Mouse (Mus musculus) brown adipose tissue, adult 24 weeks (tissue): ENCODE data around the gene Lpp. TPM values are rescaled to one million over a fixed set of nuclear protein-coding genes. Genes with fewer than 3 reads are reported as not detected.
A peak's percentile ranks its signal among the peaks of the same experiment; 100 is the strongest.

Experiments
- H3K27ac ChIP-seq: fragments of 200-500 bp; replicated peaks from 2 replicates; pipeline ENCODE4 v1.5.1; 2012; ENCODE audit warnings: low read depth, mild to moderate bottlenecking, low read length
- H3K4me1 ChIP-seq: fragments of 200-500 bp; 2 replicates; pipeline ENCODE4 v1.6.1; 2012; ENCODE audit warnings: low read length, mixed read lengths; ENCODE audit not compliant: control insufficient read depth, insufficient read depth, insufficient read length
- H3K4me3 ChIP-seq: fragments of 200-500 bp; 2 replicates; pipeline ENCODE4 v1.5.1; 2012; ENCODE audit warnings: low read depth, mild to moderate bottlenecking, low read length, moderate library complexity; ENCODE audit not compliant: insufficient read depth
- polyA plus RNA-seq: library from polyadenylated mRNA; stranded (reverse); fragments of >200 nt; gene quantifications from 2 replicates; pipeline ENCODE4 v1.2.4, GENCODE M21; 2012; ENCODE audit not compliant: missing spikeins, insufficient read depth, insufficient read length

Gene Lpp
- polyA plus RNA-seq, 1 experiment = 6.7 TPM

GRCm38 (mm10) chr16:24455361-24455855 is 62.1 kb downstream of the Lpp start:
- Histone ChIP-seq H3K4me3 (no peak overlapping the region), H3K27ac (no peak overlapping the region), H3K4me1 (no peaks in the 10 kb centered on the region; the same call in 1 of the 2 replicates)

DNA sequence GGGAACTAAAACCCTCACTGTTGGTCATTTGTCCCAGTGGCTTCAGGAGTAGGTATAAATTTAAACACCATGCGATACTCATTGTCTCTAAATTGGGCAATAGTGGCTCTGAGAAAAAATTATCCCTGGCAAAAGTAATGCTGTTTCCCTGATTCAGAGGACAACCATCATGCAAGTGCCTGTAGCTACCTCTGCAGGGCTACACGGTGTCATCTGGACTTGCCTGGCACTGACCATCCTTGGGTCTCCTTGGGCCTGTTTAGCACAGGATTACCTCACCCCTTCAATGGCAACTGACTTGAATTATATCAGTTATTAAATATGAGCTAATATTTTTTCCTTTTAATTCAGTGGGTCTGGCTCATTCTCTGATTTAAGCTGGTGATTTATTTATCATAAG is 70.5 kb downstream of the Lpp start:
- peaks cover 2% of the 10 kb centered on the region; the same call in 1 of the 2 replicates for H3K4me1 ChIP-seq
- H3K4me3 ChIP-seq = no peak overlapping the region
- no peak overlapping the region for H3K27ac ChIP-seq

DNA sequence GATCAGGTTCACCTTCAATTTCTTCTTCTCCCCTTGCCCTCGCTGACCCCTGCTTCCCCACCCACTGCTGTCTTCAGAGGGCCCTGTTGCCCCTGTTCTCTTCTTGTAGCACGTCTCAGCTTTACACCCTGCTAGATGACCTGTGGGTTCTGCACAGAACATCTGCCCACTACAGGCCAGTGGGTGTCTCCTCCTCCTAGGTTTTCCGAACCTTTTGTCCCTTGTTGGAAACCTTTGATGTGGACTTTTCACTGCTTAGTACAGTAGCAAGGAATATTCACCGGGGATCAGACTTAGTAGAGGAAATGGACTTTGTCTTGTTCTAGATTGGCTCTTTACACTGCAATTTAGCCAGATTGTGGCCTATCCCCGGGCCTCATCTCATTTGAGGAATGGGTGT is 71.1 kb downstream of the Lpp start:
- Histone ChIP-seq H3K4me1 (peaks cover 2% of the 10 kb centered on the region; the same call in 1 of the 2 replicates), H3K27ac (no peak overlapping the region), H3K4me3 (no peak overlapping the region)

GRCm38 (mm10) chr16:24465633-24466032 is 72.3 kb downstream of the Lpp start:
- Histone ChIP-seq H3K4me3 (no peak overlapping the region), H3K27ac (no peak overlapping the region), H3K4me1 (peaks cover 4% of the 10 kb centered on the region; the same call in 1 of the 2 replicates)

DNA sequence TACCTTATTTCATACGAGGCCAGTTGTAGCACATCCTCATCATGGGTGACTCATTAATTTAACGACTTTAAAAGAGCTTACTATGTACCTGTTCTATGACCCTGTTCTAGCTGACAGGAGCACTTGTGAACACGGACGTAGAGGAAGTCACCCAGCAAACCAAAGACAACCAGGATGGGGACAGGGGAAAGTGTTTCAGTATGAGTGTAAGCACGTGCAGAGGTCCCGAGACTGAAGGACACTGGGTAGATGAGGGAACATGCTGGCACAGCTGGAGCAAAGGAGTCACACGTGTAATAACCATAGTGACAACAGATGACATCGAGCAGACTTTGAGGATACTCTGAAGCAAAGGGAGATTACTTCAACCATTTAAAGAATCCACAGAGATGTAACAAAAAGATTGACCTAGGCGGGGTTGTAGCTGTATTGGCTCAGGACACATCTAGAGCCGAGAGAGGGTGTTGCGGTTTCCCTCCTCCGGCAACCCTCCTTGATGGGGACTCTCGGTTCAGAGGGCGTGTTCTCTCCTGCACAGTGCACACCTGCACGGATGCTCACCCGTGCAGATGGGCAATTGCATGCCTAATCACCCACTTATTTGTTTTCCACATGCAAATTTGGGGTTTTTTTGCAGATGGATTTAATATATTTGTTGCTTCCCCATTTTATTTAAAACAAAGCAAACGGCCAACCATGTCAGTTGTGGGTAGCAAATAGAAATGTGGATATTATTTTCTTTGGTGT is 74.4 kb downstream of the Lpp start:
- Histone ChIP-seq H3K4me1 (peaks cover 8% of the 10 kb centered on the region), H3K4me3 (no peak overlapping the region), H3K27ac (no peak overlapping the region)

- Histone ChIP-seq H3K4me3 (no peak overlapping the region), H3K27ac (no peak overlapping the region), H3K4me1 (peaks cover 8% of the 10 kb centered on the region)
Observed at GRCm38 (mm10) chr16:24469313-24469712, 76.0 kb downstream of the Lpp start.

DNA sequence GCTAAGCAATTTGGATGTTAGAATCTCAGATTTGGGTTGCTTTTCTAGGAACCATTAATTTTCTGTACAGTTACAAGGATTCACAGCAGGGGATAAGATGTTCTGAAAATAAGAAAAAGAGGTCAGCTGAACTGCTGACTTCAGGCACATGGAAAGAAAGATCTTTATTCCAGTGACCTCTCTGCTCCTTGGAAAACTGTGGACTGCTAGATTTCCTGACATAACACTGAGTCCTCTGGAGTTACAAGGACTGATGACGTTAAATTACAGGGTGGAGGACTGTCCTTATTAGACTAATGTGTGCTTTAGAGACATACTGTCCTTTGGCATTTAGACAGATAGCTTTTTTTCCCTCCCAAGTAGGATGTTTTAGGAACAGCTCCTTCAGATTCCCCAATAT is 77.3 kb downstream of the Lpp start:
- H3K27ac ChIP-seq = peak overlapping the region; percentile 64; the same call in 1 of the 2 replicates
- peaks cover 8% of the 10 kb centered on the region for H3K4me1 ChIP-seq
- no peak overlapping the region for H3K4me3 ChIP-seq

GRCm38 (mm10) chr16:24471029-24471428 is 77.7 kb downstream of the Lpp start:
- Histone ChIP-seq H3K4me3 (no peak overlapping the region), H3K4me1 (peaks cover 8% of the 10 kb centered on the region), H3K27ac (peak overlapping the region; percentile 64)

GRCm38 (mm10) chr16:24471801-24472200 is 78.5 kb downstream of the Lpp start:
- no peak overlapping the region for H3K27ac ChIP-seq
- H3K4me1 ChIP-seq = peaks cover 8% of the 10 kb centered on the region
- H3K4me3 ChIP-seq = no peak overlapping the region

DNA sequence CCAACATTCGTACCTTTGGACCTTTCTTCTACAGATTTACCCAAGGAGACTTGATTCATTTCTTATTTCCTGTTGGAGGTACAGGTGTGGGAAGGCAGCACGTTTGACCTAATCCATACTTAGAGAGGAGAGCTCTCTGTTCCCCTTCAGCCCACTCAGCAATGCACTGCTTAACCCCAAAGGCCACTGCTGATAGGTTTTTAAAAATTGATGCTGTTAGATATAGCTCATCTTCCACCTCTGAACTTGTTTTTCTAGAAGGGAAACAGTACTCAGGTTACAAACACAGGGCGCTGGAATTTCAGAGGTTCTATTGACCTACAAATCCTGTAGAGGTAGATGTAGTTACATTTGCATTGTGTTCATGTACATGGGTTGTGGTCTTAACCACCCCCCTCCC is 80.7 kb downstream of the Lpp start:
- H3K27ac ChIP-seq = no peak overlapping the region
- no peak overlapping the region for H3K4me3 ChIP-seq
- peaks cover 8% of the 10 kb centered on the region for H3K4me1 ChIP-seq

DNA sequence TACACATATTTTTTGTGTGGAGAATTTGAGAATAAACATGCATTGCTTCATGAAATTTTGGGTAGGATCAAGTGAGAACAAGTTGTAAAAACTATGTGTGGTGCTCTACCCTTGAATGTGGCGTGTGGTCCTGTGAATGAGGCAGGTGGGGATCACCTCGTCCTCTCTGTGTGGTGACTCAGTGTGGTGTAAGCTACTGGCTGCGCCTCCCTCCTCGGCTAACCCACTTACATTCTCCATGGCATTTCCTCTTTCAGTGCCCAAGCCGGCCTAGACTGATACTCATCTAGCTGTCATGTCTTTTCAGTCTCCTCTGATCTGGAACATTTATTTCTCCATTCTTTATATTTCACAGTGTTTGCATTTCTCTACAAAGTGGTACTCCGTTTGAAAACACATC is 81.5 kb downstream of the Lpp start:
- Histone ChIP-seq H3K27ac (no peak overlapping the region), H3K4me1 (peaks cover 8% of the 10 kb centered on the region), H3K4me3 (no peak overlapping the region)

GRCm38 (mm10) chr16:24475305-24475947 is 82.1 kb downstream of the Lpp start:
- Histone ChIP-seq H3K4me1 (peaks cover 6% of the 10 kb centered on the region), H3K4me3 (no peak overlapping the region), H3K27ac (no peak overlapping the region)

- Histone ChIP-seq H3K4me1 (no peaks in the 10 kb centered on the region), H3K27ac (no peak overlapping the region), H3K4me3 (no peak overlapping the region)
Observed at GRCm38 (mm10) chr16:24476911-24477401, 83.6 kb downstream of the Lpp start.

GRCm38 (mm10) chr16:24478006-24478405 is 84.7 kb downstream of the Lpp start:
- Histone ChIP-seq H3K4me1 (no peaks in the 10 kb centered on the region), H3K4me3 (no peak overlapping the region), H3K27ac (no peak overlapping the region)

DNA sequence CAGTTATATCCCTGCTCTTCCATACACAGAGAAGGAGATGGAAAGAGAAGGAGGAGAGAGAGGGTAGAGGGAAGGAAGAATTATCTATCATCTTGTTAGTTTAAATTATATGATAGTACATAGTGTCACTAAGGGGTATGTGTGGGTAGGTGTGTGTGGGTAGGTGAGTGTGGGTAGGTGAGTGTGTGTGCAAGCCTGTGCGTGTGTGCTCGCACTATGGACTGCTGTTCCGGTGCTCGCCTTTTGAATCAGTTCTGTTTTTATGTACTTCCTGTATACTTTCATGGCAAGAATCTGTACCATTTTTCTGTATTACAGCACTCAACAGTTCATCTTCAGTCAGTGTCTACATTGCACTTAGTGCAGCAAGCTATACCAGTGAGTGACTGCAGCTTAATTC is 85.5 kb downstream of the Lpp start:
- Histone ChIP-seq H3K27ac (no peak overlapping the region), H3K4me1 (0 out of 2 replicates have a peak, but pooled peaks cover 3% of the 10 kb centered on the region), H3K4me3 (no peak overlapping the region)
